Mouse (Mus musculus): ENCODE data around the gene Dscam. TPM values are rescaled to one million over a fixed set of nuclear protein-coding genes. Genes with fewer than 3 reads are reported as not detected.

Dscam gene
- total and polyA plus RNA-seq, 2 experiments from 2014 or later, result 7.9 to 29.1 TPM

DNA sequence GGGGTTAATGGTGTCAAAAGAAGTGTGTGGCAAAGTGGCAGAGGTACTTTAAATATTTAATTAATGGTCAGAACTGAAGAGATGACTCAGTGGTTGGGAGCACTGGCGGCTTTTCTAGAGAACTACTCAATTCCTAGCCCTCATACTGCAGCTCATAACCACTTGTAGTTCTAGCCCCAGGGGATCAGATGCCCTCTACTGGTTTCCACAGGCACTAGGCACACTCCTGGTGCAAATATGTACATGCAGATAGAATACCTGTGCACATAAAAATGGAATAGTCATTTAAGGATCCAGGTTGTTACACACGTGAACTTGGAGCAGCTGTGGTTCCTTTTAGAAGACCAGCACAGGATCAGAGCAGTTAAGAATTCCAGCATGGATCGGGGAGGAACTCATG, 509.5 kb downstream of the Dscam start:
- Histone ChIP-seq H3K4me3 (ENCODE audit: low read depth, low read length) (no peak overlapping the region), H3K36me3 (ENCODE audit: insufficient read depth) (no peaks in the 10 kb centered on the region), H3K9me3 (ENCODE audit: low read length) (no peaks in the 10 kb centered on the region), H3K4me1 (ENCODE audit: insufficient read depth) (no peaks in the 10 kb centered on the region), H3K27me3 (ENCODE audit: insufficient read depth, low read length) (no peaks in the 10 kb centered on the region), H3K4me2 (ENCODE audit: low read depth) (no peak overlapping the region), H3K9ac (no peak overlapping the region), H3K27ac (ENCODE audit: low read depth, low read length) (no peak overlapping the region)
- 84% methylated on average over 3 of the region's 3 CpGs for WGBS
- no peak for DNase-seq
- no peak for ATAC-seq
- no peak for TF ChIP-seq CTCF (IDR thresholded peaks at IDR 0.05; ENCODE audit: low read depth)

- TF ChIP-seq CTCF (IDR thresholded peaks at IDR 0.05; ENCODE audit: low read depth), result no peak
- H3K9me3 ChIP-seq (ENCODE audit: low read length), result no peaks in the 10 kb centered on the region
- DNase-seq, result no peak
- no peak overlapping the region for H3K27ac ChIP-seq (ENCODE audit: low read depth, low read length)
- H3K36me3 ChIP-seq (ENCODE audit: insufficient read depth), result no peaks in the 10 kb centered on the region
- no peak overlapping the region for H3K9ac ChIP-seq
- H3K4me2 ChIP-seq (ENCODE audit: low read depth), result no peak overlapping the region
- H3K4me3 ChIP-seq (ENCODE audit: low read depth, low read length), result no peak overlapping the region
- no peak for ATAC-seq
- no peaks in the 10 kb centered on the region for H3K27me3 ChIP-seq (ENCODE audit: insufficient read depth, low read length)
- no peaks in the 10 kb centered on the region for H3K4me1 ChIP-seq (ENCODE audit: insufficient read depth)
- WGBS, result 40% methylated on average over 5 of the region's 5 CpGs
These were observed 511.3 kb downstream of the Dscam start for GRCm38 (mm10) chr16:96659275-96659674.

DNA sequence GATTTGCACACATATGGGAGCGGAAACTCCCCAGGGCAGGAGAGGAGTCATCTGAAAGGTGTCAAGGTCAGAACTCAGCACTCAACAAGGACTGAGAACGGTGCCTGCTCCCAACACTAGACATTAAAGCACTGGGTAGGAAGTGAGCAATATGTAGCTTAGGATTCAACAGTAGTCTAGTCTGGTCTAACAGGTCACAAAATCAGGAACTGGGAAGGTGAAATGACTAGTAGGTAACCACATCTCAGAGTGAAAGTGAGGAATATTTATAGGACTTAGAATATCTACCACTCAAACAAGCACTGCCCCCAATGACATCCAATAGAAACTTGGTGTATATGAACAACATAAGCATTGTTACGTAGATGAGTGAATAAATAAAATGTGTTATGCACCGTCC, 515.0 kb downstream of the Dscam start:
- Histone ChIP-seq H3K9ac (no peak overlapping the region), H3K27ac (ENCODE audit: low read depth, low read length) (no peak overlapping the region), H3K4me3 (ENCODE audit: low read depth, low read length) (no peak overlapping the region), H3K4me1 (ENCODE audit: insufficient read depth) (no peaks in the 10 kb centered on the region), H3K36me3 (ENCODE audit: insufficient read depth) (no peaks in the 10 kb centered on the region), H3K9me3 (ENCODE audit: low read length) (no peaks in the 10 kb centered on the region), H3K27me3 (ENCODE audit: insufficient read depth, low read length) (no peaks in the 10 kb centered on the region), H3K4me2 (ENCODE audit: low read depth) (no peak overlapping the region)
- ATAC-seq, result no peak
- WGBS, result 94% methylated on average over 4 of the region's 4 CpGs
- no peak for DNase-seq
- no peak for TF ChIP-seq CTCF (IDR thresholded peaks at IDR 0.05; ENCODE audit: low read depth)

DNA sequence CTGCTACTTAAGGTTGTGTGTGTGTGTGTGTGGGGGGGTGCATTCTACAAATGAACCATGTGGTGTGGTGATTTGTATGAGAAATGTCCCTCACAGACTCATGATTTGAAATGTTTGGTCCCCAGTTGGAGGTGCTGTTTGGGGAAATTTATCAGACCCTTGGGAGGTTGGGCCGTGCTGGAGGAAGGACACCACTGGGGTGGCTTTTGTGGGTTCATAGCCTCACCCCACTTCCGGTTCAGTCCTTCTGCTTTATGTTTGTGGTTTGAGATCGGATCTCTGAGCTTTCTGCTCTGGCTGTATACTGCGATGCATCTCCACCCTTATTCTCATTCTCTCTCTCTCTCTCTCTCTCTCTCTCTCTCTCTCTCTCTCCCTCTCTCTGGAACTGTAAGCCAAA, 516.5 kb downstream of the Dscam start:
- Histone ChIP-seq H3K36me3 (ENCODE audit: insufficient read depth) (no peaks in the 10 kb centered on the region), H3K27me3 (ENCODE audit: insufficient read depth, low read length) (no peaks in the 10 kb centered on the region), H3K9ac (no peak overlapping the region), H3K4me2 (ENCODE audit: low read depth) (no peak overlapping the region), H3K9me3 (ENCODE audit: low read length) (no peaks in the 10 kb centered on the region), H3K4me3 (ENCODE audit: low read depth, low read length) (no peak overlapping the region), H3K4me1 (ENCODE audit: insufficient read depth) (no peaks in the 10 kb centered on the region), H3K27ac (ENCODE audit: low read depth, low read length) (no peak overlapping the region)
- 90% methylated on average over 4 of the region's 4 CpGs for WGBS
- DNase-seq (no peak), ATAC-seq (no peak)
- no peak for TF ChIP-seq CTCF (IDR thresholded peaks at IDR 0.05; ENCODE audit: low read depth)

DNA sequence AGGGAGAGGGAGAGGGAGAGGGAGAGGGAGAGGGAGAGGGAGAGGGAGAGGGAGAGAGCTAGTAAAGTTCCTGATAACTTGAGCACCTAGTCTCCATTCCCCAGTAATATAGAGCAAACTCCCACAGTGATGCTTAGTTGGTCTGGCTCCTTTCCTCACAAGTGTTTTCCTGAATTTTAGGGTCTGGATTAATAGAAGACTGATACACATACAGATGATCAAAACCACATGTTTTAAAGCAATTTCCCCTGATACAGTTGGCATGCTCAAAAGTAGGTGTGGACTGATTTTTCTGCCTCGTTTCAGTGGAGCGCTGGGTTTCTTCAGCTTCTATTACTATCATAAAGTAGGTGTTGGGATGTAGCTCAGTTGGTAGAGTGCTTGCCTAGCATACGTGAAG, 519.1 kb downstream of the Dscam start:
- Histone ChIP-seq H3K4me3 (ENCODE audit: low read depth, low read length) (no peak overlapping the region), H3K4me1 (ENCODE audit: insufficient read depth) (no peaks in the 10 kb centered on the region), H3K27ac (ENCODE audit: low read depth, low read length) (no peak overlapping the region), H3K4me2 (ENCODE audit: low read depth) (no peak overlapping the region), H3K9me3 (ENCODE audit: low read length) (no peaks in the 10 kb centered on the region), H3K36me3 (ENCODE audit: insufficient read depth) (no peaks in the 10 kb centered on the region), H3K9ac (no peak overlapping the region), H3K27me3 (ENCODE audit: insufficient read depth, low read length) (no peaks in the 10 kb centered on the region)
- DNase-seq, result no peak
- WGBS, result 95% methylated on average over 3 of the region's 3 CpGs
- no peak for ATAC-seq
- TF ChIP-seq CTCF (IDR thresholded peaks at IDR 0.05; ENCODE audit: low read depth), result no peak

GRCm38 (mm10) chr16:96640101-96640500, 530.5 kb downstream of the Dscam start:
- H3K27me3 ChIP-seq (ENCODE audit: insufficient read depth, low read length), result no peaks in the 10 kb centered on the region
- H3K27ac ChIP-seq (ENCODE audit: low read depth, low read length), result no peak overlapping the region
- no peak for DNase-seq
- H3K4me2 ChIP-seq (ENCODE audit: low read depth), result no peak overlapping the region
- H3K4me1 ChIP-seq (ENCODE audit: insufficient read depth), result 0 out of 2 replicates have a peak, but pooled peaks cover under 1% of the 10 kb centered on the region
- H3K4me3 ChIP-seq (ENCODE audit: low read depth, low read length), result no peak overlapping the region
- no peak for TF ChIP-seq CTCF (IDR thresholded peaks at IDR 0.05; ENCODE audit: low read depth)
- H3K9ac ChIP-seq, result no peak overlapping the region
- no peaks in the 10 kb centered on the region for H3K9me3 ChIP-seq (ENCODE audit: low read length)
- no peak for ATAC-seq
- peaks cover 10% of the 10 kb centered on the region for H3K36me3 ChIP-seq (ENCODE audit: insufficient read depth)
- 74% methylated on average over 3 of the region's 3 CpGs for WGBS

DNA sequence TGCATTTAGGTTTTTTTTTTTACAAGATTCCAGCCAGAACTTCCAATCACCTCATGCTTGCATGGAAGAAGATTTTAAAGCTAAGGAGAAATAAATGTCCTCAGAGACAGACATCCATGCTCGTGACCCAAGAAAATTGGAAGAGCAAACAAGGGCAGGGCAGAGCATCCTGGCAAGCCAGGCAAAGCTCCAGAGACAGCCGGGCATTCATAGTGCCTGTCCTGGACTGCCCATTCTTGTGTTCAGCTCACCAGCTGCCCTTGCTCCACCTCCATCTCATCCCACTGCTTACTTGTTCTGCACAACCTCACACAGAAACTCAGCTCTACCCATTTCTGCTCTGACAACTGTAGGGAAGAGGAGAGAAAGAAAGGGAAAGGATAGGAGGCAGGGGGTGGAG, 534.6 kb downstream of the Dscam start:
- Histone ChIP-seq H3K27ac (ENCODE audit: low read depth, low read length) (no peak overlapping the region), H3K36me3 (ENCODE audit: insufficient read depth) (peaks cover 4% of the 10 kb centered on the region; the same call in 1 of the 2 replicates), H3K9me3 (ENCODE audit: low read length) (no peaks in the 10 kb centered on the region), H3K4me3 (ENCODE audit: low read depth, low read length) (no peak overlapping the region), H3K27me3 (ENCODE audit: insufficient read depth, low read length) (no peaks in the 10 kb centered on the region), H3K4me2 (ENCODE audit: low read depth) (no peak overlapping the region), H3K4me1 (ENCODE audit: insufficient read depth) (0 out of 2 replicates have a peak, but pooled peaks cover 5% of the 10 kb centered on the region), H3K9ac (no peak overlapping the region)
- WGBS, result 59% methylated on average over 2 of the region's 2 CpGs
- DNase-seq (no peak), ATAC-seq (no peak)
- TF ChIP-seq CTCF (IDR thresholded peaks at IDR 0.05; ENCODE audit: low read depth), result no peak

DNA sequence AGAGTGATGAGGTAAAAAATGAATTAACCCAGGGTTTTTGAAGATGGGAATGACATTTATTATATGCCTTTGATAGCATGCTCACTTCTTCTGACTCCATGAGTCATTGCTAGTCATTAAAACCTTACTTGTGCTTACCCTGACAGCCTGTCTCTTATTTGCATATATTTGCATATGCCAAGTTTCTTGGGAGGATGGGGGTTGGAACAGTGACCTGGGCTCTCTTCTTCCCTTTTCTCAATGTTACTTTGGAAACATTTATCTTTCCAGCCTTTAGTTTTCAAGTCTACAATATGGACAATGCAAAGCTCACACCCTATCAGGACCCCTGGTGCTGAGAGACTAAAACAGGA, 535.8 kb downstream of the Dscam start:
- ATAC-seq (peak; percentile 50; the same call in 1 of the 2 replicates), DNase-seq (no peak)
- Histone ChIP-seq H3K27me3 (ENCODE audit: insufficient read depth, low read length) (no peaks in the 10 kb centered on the region), H3K4me1 (ENCODE audit: insufficient read depth) (0 out of 2 replicates have a peak, but pooled peaks cover 5% of the 10 kb centered on the region), H3K27ac (ENCODE audit: low read depth, low read length) (no peak overlapping the region), H3K36me3 (ENCODE audit: insufficient read depth) (no peaks in the 10 kb centered on the region), H3K4me3 (ENCODE audit: low read depth, low read length) (no peak overlapping the region), H3K4me2 (ENCODE audit: low read depth) (no peak overlapping the region), H3K9ac (no peak overlapping the region), H3K9me3 (ENCODE audit: low read length) (no peaks in the 10 kb centered on the region)
- TF ChIP-seq CTCF (IDR thresholded peaks at IDR 0.05; ENCODE audit: low read depth), result no peak

Measured in forebrain, postnatal 0 days (tissue).